Mouse (Mus musculus) liver, adult (tissue): ENCODE results near the gene Zcchc7.

Source experiments
- GATA4 ChIP-seq: IDR thresholded peaks from 2 replicates; pipeline ENCODE4 v1.6.1; 2014; ENCODE audit warnings: mild to moderate bottlenecking, low read length; ENCODE audit not compliant: insufficient replicate concordance

Gene Zcchc7

DNA sequence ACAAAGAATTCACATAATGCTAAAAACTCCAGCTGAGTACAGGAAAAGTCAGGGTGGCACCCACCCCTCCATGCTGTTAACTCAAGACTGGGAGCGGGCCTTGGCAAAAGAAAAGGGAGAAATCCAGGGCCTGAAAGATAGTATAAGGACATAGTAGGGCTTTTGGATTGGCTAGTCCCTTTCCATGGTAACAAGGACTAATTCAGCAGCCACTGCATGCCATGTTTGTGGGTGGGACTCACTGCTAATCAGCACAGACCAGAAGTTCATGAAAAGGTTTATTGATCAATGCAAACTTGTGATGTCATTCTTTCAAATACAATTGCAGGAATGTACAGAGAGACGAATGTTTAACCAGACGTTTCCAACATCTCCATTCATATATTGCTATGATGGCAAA, 173.1 kb downstream of the Zcchc7 start:
- no peak for TF ChIP-seq GATA4

GRCm38 (mm10) chr4:44930406-44930805, 174.7 kb downstream of the Zcchc7 start:
- TF ChIP-seq GATA4, result no peak

DNA sequence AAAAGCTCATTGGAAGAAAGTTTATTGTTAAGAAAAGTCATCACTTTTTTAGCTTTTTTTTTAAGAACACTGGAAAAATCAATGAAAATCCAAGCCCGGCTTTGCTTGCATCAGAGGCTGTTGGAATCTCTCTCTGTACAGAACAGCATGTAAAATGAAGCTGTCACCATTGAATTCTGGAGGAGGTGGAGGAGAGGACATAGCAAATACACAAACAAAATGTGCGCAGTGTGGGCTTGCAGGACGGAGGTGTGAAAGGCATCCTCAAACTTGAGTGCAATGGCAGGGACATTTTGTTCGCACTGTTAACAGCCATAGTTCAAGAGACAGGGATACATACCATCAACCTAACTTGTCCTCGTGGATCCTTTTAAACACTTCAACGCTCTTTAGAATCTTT, 176.1 kb downstream of the Zcchc7 start:
- no peak for TF ChIP-seq GATA4

GRCm38 (mm10) chr4:44938359-44939340, 183.0 kb downstream of the Zcchc7 start:
- no peak for TF ChIP-seq GATA4

GRCm38 (mm10) chr4:44939576-44940249, 184.0 kb downstream of the Zcchc7 start:
- TF ChIP-seq GATA4, result no peak

GRCm38 (mm10) chr4:44940286-44940685, 184.6 kb downstream of the Zcchc7 start:
- no peak for TF ChIP-seq GATA4

- no peak for TF ChIP-seq GATA4
These were observed 186.6 kb downstream of the Zcchc7 start for GRCm38 (mm10) chr4:44942237-44942636.

- no peak for TF ChIP-seq GATA4
These were observed 187.8 kb downstream of the Zcchc7 start for GRCm38 (mm10) chr4:44943480-44943879.

GRCm38 (mm10) chr4:44944426-44945075, 188.9 kb downstream of the Zcchc7 start:
- TF ChIP-seq GATA4, result no peak

- TF ChIP-seq GATA4, result no peak
These were observed 191.8 kb downstream of the Zcchc7 start for GRCm38 (mm10) chr4:44947464-44947863.

GRCm38 (mm10) chr4:44948314-44948713, 192.6 kb downstream of the Zcchc7 start:
- no peak for TF ChIP-seq GATA4

DNA sequence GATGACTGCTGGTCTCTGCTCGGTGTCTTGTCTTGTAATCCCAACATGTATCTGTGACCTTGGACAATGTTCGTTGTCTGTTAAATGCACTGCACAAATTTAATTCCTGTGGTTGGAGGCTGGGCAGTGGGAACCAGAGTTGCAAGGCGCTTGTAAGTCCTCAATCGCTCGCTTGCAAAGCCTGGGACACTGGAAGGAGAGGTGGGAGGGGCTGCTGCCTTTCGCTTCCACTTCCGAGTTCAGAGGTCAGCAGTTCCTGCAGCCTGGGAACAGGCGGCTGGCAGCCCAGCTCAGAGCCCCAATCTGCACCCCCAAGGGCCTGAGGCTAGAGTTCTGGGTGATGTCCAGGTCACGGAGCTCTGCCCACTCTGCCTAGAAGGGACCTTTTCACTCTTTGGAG, 197.4 kb downstream of the Zcchc7 start:
- TF ChIP-seq GATA4, result no peak

GRCm38 (mm10) chr4:44958776-44959175, 203.1 kb downstream of the Zcchc7 start:
- TF ChIP-seq GATA4, result no peak

DNA sequence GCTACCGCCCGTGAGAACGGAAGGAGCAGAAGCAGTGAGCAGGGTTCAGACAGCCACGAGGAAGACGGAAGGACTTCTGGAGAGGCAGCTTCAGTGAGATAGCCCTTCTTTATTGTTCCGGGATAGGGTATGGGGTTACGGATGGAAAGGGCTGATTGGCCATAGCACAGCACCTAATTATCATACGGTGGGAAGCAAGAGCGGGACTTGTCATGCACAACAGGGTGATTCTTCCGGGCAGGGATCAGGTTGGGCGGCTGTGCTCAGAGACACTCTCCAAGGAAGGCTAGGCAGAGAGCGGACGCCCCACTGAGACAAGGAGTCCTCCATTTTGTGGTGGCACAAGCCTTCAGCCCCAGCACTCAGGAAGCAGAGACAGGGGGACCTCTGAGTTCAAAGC, 203.5 kb downstream of the Zcchc7 start:
- TF ChIP-seq GATA4, result no peak

- TF ChIP-seq GATA4, result no peak
These were observed 207.5 kb downstream of the Zcchc7 start for GRCm38 (mm10) chr4:44963156-44963555.

- TF ChIP-seq GATA4, result no peak
These were observed 209.5 kb downstream of the Zcchc7 start for GRCm38 (mm10) chr4:44965175-44965574.

DNA sequence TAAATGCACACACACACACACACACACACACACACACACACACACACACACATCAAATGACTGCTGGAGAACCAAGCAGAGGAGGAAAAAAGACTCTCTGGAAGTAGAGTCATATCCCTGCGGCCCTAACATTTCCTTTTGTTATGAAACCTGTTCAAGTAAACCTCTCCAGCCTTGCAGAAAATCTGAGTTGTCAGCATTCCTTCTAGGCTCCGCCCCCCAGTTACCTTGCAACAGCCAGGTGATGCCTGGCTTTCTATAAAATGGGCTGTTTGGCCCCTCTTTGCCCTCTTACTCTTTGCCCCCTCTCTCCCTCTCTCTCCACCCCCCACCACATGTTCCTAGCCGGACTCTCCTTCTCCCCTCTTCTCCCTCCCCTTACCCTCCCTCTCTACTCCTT, 210.1 kb downstream of the Zcchc7 start:
- TF ChIP-seq GATA4, result no peak
